Mouse (Mus musculus) kidney, adult 2 months (tissue): ENCODE data around the gene Pnpla8. TPM values are rescaled to one million over a fixed set of nuclear protein-coding genes. Genes with fewer than 3 reads are reported as not detected.

Experiments used
- DNase-seq: peaks from one replicate; pipeline ENCODE4 v3.0.0; 2021
- H3K27ac ChIP-seq: fragments of 200-500 bp; 2 replicates; pipeline ENCODE4 v1.5.1; 2012; ENCODE audit warnings: low read depth, low read length, control low read depth, inconsistent platforms; ENCODE audit not compliant: insufficient read depth
- H3K27me3 ChIP-seq: fragments of 200-500 bp; replicated peaks from 2 replicates; pipeline ENCODE4 v1.6.1; 2012; ENCODE audit warnings: mild to moderate bottlenecking, moderate library complexity, low read length, inconsistent platforms; ENCODE audit not compliant: control insufficient read depth, insufficient read depth
- H3K36me3 ChIP-seq: fragments of 200-500 bp; 2 replicates; pipeline ENCODE4 v1.6.1; 2012; ENCODE audit warnings: mild to moderate bottlenecking, moderate library complexity, low read length, inconsistent platforms; ENCODE audit not compliant: control insufficient read depth, insufficient read depth
- H3K4me1 ChIP-seq: fragments of 200-500 bp; 2 replicates; pipeline ENCODE4 v1.6.1; 2011; ENCODE audit warnings: low read length; ENCODE audit not compliant: control insufficient read depth, insufficient read depth
- H3K4me3 ChIP-seq: fragments of 200-500 bp; 2 replicates; pipeline ENCODE4 v1.5.1; 2011; ENCODE audit warnings: mild to moderate bottlenecking, low read depth, low read length, control low read depth; ENCODE audit not compliant: insufficient read depth
- CTCF ChIP-seq: fragments of 200-500 bp; conservative IDR thresholded peaks from 2 replicates; pipeline ENCODE4 v1.5.1; 2011; ENCODE audit warnings: low read depth, mild to moderate bottlenecking, control low read depth, low read length, moderate library complexity, mixed read lengths; ENCODE audit not compliant: insufficient read depth, insufficient read length
- POLR2A ChIP-seq: fragments of 200-500 bp; IDR thresholded peaks from one replicate; pipeline ENCODE4 v1.6.1; 2011; ENCODE audit warnings: low read depth, low read length, control low read depth
- WGBS: fragments of 180-500 bp; shearing (Covaris S2); methylation state at CpG from one replicate; pipeline ENCODE4 v1.1.7; 2018; 5-methylcytosine and 5-hydroxymethylcytosine counted together
- polyA plus RNA-seq: library from polyadenylated mRNA; depleted of rRNA; stranded (reverse); fragments of >200 nt; gene quantifications from 2 replicates; pipeline ENCODE4 v1.2.3, GENCODE M21; 2012

The Pnpla8 gene
- polyA plus RNA-seq, 1 experiment: 29.3 TPM

GRCm38 (mm10) chr12:44209824-44210752, 11.1 kb upstream of the Pnpla8 start, which contains the start of gene Dnajb9:
Gene Dnajb9, minus strand, starts transcription at chr12:44210326.
- Histone ChIP-seq H3K4me3 (peak within 1 kb of the TSS; percentile 83), H3K4me1 (no peaks in the 10 kb centered on the region; the same call in 1 of the 2 replicates), H3K36me3 (peaks cover 3% of the 10 kb centered on the region; the same call in 1 of the 2 replicates), H3K27ac (peak within 1 kb of the TSS; percentile 82), H3K27me3 (no peaks in the 10 kb centered on the region)
- under 1% methylated on average over 77 of the region's 77 CpGs for WGBS
- DNase-seq: peak; percentile 100
- TF ChIP-seq CTCF (peak; percentile 63), POLR2A (peak; percentile 99)

DNA sequence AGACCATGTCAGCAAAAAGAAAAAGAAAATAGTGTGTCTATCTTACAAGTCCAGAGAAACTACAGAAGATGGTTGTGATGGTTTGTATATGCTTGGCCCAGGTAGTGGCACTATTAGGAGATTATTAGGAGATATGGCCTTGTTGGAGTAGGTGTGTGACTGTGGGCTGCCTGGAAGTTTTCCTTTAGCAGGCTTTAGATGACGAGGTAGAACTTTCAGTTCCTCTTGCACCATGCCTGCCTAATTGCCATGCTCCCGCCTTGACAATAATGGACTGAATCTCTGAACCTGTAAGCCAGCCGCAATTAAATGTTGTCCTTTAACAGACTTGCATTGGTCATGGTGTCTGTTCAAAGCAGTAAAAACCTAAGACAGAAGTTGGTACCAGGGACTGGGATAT, 9.6 kb upstream of the Pnpla8 start:
- no peaks in the 10 kb centered on the region; the same call in 1 of the 2 replicates for H3K4me1 ChIP-seq
- H3K27me3 ChIP-seq: no peaks in the 10 kb centered on the region
- DNase-seq: no peak
- no peaks in the 10 kb centered on the region for H3K36me3 ChIP-seq
- TF ChIP-seq POLR2A: no peak
- no peak for TF ChIP-seq CTCF
- no peak overlapping the region for H3K4me3 ChIP-seq
- H3K27ac ChIP-seq: no peak overlapping the region
- 96% methylated on average over 3 of the region's 3 CpGs for WGBS

GRCm38 (mm10) chr12:44221651-44222356, 634 bp downstream of the Pnpla8 start:
- peak overlapping the region; percentile 16 for H3K27ac ChIP-seq
- H3K36me3 ChIP-seq: no peaks in the 10 kb centered on the region
- DNase-seq: peak; percentile 21
- no peaks in the 10 kb centered on the region for H3K4me1 ChIP-seq
- no peak for TF ChIP-seq CTCF
- TF ChIP-seq POLR2A: no peak
- H3K27me3 ChIP-seq: no peaks in the 10 kb centered on the region
- 3% methylated on average over 89 of the region's 89 CpGs for WGBS
- H3K4me3 ChIP-seq: peak overlapping the region; percentile 58

- Histone ChIP-seq H3K27me3 (no peaks in the 10 kb centered on the region), H3K4me1 (no peaks in the 10 kb centered on the region), H3K27ac (no peak overlapping the region), H3K36me3 (no peaks in the 10 kb centered on the region), H3K4me3 (no peak overlapping the region)
- DNase-seq: no peak
- WGBS: 97% methylated on average over 3 of the region's 3 CpGs
- no peak for TF ChIP-seq CTCF
- TF ChIP-seq POLR2A: no peak
These were observed 1.9 kb downstream of the Pnpla8 start for GRCm38 (mm10) chr12:44223044-44223443.

DNA sequence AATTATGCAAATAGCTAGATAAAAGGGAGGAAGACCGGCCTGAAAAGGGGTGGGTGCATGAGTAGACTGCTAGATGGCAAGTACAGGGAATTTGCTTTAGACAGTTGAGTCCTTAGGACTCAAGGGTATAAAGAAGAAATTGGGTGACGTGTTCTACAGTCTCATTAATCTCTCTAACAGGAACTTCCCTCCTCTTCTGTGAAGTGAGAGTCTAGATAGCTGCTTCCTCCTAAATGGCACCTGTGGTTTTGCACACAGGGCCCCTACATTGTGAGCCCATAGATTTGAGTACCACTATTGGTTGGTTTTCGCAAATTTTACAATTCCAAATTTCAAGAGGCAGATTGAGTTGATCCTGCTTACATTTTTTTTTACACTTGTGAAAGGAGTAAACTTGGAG, 3.5 kb downstream of the Pnpla8 start:
- Histone ChIP-seq H3K27ac (no peak overlapping the region), H3K36me3 (no peaks in the 10 kb centered on the region), H3K4me3 (no peak overlapping the region), H3K27me3 (no peaks in the 10 kb centered on the region), H3K4me1 (no peaks in the 10 kb centered on the region)
- TF ChIP-seq POLR2A (no peak), CTCF (no peak)
- no peak for DNase-seq
- 81% methylated on average over 3 of the region's 3 CpGs for whole genome bisulfite sequencing

- H3K4me1 ChIP-seq: no peaks in the 10 kb centered on the region
- H3K27ac ChIP-seq: no peak overlapping the region
- H3K27me3 ChIP-seq: no peaks in the 10 kb centered on the region
- TF ChIP-seq POLR2A (no peak), CTCF (no peak)
- H3K4me3 ChIP-seq: no peak overlapping the region
- WGBS: 48% methylated on average over 7 of the region's 7 CpGs
- no peak for DNase-seq
- H3K36me3 ChIP-seq: no peaks in the 10 kb centered on the region
These were observed 19.9 kb downstream of the Pnpla8 start for GRCm38 (mm10) chr12:44241090-44241489.

DNA sequence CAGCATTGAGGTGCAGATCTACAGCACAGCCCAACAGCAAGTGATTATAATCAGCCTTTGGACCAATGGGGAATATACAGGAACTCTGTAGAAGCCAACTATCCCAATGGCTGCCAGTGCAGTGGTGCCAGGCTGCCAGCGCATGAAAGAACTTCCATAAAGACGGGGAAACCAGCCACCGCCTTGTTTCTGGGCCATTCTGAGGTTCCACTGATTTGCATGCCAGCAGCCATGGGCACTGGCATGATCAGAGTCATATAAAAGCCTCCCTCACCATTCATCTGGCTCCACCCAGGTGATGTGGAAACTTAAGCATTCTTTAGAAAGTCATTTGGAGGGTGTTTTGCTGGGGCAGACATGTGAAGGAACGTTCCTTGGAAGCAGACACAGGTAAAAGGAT, 21.2 kb downstream of the Pnpla8 start:
- no peak overlapping the region for H3K4me3 ChIP-seq
- H3K27me3 ChIP-seq: no peaks in the 10 kb centered on the region
- 89% methylated on average over 4 of the region's 4 CpGs for WGBS
- H3K4me1 ChIP-seq: no peaks in the 10 kb centered on the region
- H3K36me3 ChIP-seq: no peaks in the 10 kb centered on the region
- DNase-seq: no peak
- H3K27ac ChIP-seq: no peak overlapping the region
- TF ChIP-seq CTCF: no peak
